Mouse (Mus musculus): ENCODE results near the gene Upk3bl. TPM values are rescaled to one million over a fixed set of nuclear protein-coding genes. Genes with fewer than 3 reads are reported as not detected.

The Upk3bl gene
- polyA plus RNA-seq, 1 experiment, result 0.11 TPM

DNA sequence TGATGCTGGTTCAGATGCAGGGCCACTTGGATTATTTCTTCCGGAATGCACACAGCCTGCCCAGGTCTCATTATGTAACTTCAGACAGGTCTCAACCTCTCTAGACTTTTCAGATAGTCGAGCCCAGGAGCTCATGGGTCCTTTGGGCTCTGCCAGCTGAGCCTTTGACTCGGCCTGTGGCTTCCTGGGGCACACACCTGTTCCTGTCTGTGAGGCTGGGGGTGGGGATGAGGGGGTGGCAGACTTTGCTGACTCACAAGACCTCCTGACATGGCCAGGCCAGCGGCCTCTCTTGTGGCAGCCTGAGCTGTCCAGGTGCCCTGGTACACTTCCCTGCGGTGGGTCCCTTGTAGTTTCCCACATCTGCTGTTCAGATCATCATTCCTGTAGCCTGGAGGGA is 37.6 kb downstream of the Upk3bl start:
- H3K79me2 ChIP-seq (ENCODE audit: control insufficient read depth, insufficient read depth), result peaks cover 13% of the 10 kb centered on the region

DNA sequence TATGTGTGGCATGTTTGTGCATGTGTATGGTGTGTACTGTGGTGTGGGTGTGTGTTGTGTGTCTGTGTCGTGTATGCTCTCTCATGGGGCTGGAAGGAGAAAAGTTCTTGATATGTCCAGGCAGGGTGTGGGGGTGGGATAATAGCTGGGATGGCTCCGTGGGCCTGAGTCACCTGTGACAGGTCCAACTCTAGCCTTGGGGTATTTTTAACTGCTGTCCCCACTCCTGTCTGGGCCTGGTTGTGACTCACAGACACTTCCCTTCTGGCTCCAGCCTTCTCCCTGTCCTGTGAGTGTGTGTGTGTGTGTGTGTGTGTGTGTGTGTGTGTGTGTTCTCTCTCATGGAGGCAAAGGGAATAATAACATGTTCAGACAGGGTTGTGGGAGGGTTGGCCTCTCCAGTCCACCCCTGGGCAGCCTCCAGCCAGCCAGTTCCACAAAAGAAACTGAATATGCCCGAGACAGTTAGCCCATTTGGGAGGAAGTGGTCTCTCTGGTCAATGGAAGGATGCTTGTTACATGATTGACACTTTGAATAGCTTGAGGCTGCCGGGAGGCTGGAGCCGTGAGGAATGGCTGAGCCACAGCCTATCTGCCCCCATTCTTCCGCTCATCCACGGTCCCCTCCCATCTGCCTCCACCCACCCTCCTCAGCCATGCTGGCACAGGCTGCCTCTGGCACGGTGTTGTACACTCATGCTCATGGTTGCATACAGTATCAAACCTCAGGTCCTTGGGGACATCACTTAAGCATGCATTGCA is 40.1 kb downstream of the Upk3bl start:
- Histone ChIP-seq H3K36me3 (ENCODE audit: control insufficient read depth, insufficient read depth) (peaks cover 48% of the 10 kb centered on the region), H3K79me3 (ENCODE audit: low read depth) (no peaks in the 10 kb centered on the region), H3K4me3 (ENCODE audit: insufficient read depth, poor library complexity, severe bottlenecking) (no peak overlapping the region), H3K79me2 (ENCODE audit: control insufficient read depth, insufficient read depth) (no peaks in the 10 kb centered on the region), H3ac (ENCODE audit: control insufficient read depth, insufficient read length, low read depth) (no peak overlapping the region), H3K27me3 (ENCODE audit: control insufficient read depth, insufficient read depth, insufficient read length) (no peaks in the 10 kb centered on the region)
- TF ChIP-seq CTCF (IDR thresholded peaks at IDR 0.05; ENCODE audit: control insufficient read depth, insufficient read depth, insufficient read length), result no peak
- TF ChIP-seq FOSL1 (IDR thresholded peaks at IDR 0.05; ENCODE audit: insufficient read depth, low read length, poor library complexity, severe bottlenecking), result no peak
- peak; percentile 49 for TF ChIP-seq MAX (IDR thresholded peaks at IDR 0.05)
- no peak for TF ChIP-seq MYOG (IDR thresholded peaks at IDR 0.05; ENCODE audit: control insufficient read depth, extremely low read depth, insufficient read length)
- no peak for TF ChIP-seq CEBPB (IDR thresholded peaks at IDR 0.05; ENCODE audit: low read depth)
- peak; percentile 9 for TF ChIP-seq MYOD1 (IDR thresholded peaks at IDR 0.05; ENCODE audit: control insufficient read depth, insufficient read length, low read depth)

More for the DNA sequence above, 37.6 kb downstream of the Upk3bl start:
- H3ac ChIP-seq (ENCODE audit: control insufficient read depth, insufficient read length, low read depth), result no peak overlapping the region
- no peaks in the 10 kb centered on the region for H3K79me3 ChIP-seq (ENCODE audit: low read depth)
- H3K27me3 ChIP-seq (ENCODE audit: control insufficient read depth, insufficient read depth, insufficient read length), result no peaks in the 10 kb centered on the region
- no peak for TF ChIP-seq CEBPB (IDR thresholded peaks at IDR 0.05; ENCODE audit: low read depth)
- no peak for TF ChIP-seq CTCF (IDR thresholded peaks at IDR 0.05; ENCODE audit: control insufficient read depth, insufficient read depth, insufficient read length)
- peak; percentile 93 for TF ChIP-seq MYOD1 (IDR thresholded peaks at IDR 0.05; ENCODE audit: control insufficient read depth, insufficient read length, low read depth)
- H3K36me3 ChIP-seq (ENCODE audit: control insufficient read depth, insufficient read depth), result peaks cover 42% of the 10 kb centered on the region
- H3K4me3 ChIP-seq (ENCODE audit: insufficient read depth, poor library complexity, severe bottlenecking), result no peak overlapping the region

DNA sequence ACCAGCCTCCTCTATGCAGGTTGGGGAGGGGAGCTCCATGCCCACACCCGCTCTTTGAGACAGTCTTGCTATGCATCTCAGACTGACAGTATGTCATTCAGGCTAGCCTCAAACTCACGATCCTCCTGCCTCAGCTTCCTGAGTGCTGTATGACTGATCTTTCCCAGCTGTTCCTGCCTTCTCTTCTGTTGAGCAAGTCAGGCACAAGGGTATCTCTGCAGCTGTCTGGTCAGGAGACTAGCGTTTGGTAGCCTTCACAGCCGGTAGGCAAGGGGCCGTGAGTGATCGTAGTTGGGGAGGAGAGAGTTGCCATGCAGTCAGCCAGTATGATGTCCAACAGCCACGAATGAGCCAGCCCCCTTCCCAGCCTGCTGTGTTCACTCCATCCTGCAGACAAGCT is 40.8 kb downstream of the Upk3bl start:
- Histone ChIP-seq H3K36me3 (ENCODE audit: control insufficient read depth, insufficient read depth) (peaks cover 49% of the 10 kb centered on the region), H3K79me3 (ENCODE audit: low read depth) (no peaks in the 10 kb centered on the region), H3ac (ENCODE audit: control insufficient read depth, insufficient read length, low read depth) (no peak overlapping the region), H3K27me3 (ENCODE audit: control insufficient read depth, insufficient read depth, insufficient read length) (no peaks in the 10 kb centered on the region), H3K79me2 (ENCODE audit: control insufficient read depth, insufficient read depth) (no peaks in the 10 kb centered on the region), H3K4me3 (ENCODE audit: insufficient read depth, poor library complexity, severe bottlenecking) (no peak overlapping the region)
- no peak for TF ChIP-seq CTCF (IDR thresholded peaks at IDR 0.05; ENCODE audit: control insufficient read depth, insufficient read depth, insufficient read length)
- peak; percentile 89 for TF ChIP-seq MYOD1 (IDR thresholded peaks at IDR 0.05; ENCODE audit: control insufficient read depth, insufficient read length, low read depth)
- TF ChIP-seq MAX (IDR thresholded peaks at IDR 0.05), result peak; percentile 25
- peak; percentile 55 for TF ChIP-seq CEBPB (IDR thresholded peaks at IDR 0.05; ENCODE audit: low read depth)
- TF ChIP-seq FOSL1 (IDR thresholded peaks at IDR 0.05; ENCODE audit: insufficient read depth, low read length, poor library complexity, severe bottlenecking), result no peak
- TF ChIP-seq USF1 (IDR thresholded peaks at IDR 0.05; ENCODE audit: low read depth), result no peak

- Histone ChIP-seq H3K79me3 (ENCODE audit: low read depth) (no peaks in the 10 kb centered on the region), H3ac (ENCODE audit: control insufficient read depth, insufficient read length, low read depth) (no peak overlapping the region), H3K36me3 (ENCODE audit: control insufficient read depth, insufficient read depth) (peaks cover 53% of the 10 kb centered on the region), H3K79me2 (ENCODE audit: control insufficient read depth, insufficient read depth) (no peaks in the 10 kb centered on the region), H3K4me3 (ENCODE audit: insufficient read depth, poor library complexity, severe bottlenecking) (no peak overlapping the region), H3K27me3 (ENCODE audit: control insufficient read depth, insufficient read depth, insufficient read length) (no peaks in the 10 kb centered on the region)
- TF ChIP-seq MYOG (IDR thresholded peaks at IDR 0.05; ENCODE audit: control insufficient read depth, extremely low read depth, insufficient read length) (no peak), CTCF (IDR thresholded peaks at IDR 0.05; ENCODE audit: control insufficient read depth, insufficient read depth, insufficient read length) (no peak), MAX (IDR thresholded peaks at IDR 0.05) (no peak), CEBPB (IDR thresholded peaks at IDR 0.05; ENCODE audit: low read depth) (no peak), FOSL1 (IDR thresholded peaks at IDR 0.05; ENCODE audit: insufficient read depth, low read length, poor library complexity, severe bottlenecking) (no peak), MYOD1 (IDR thresholded peaks at IDR 0.05; ENCODE audit: control insufficient read depth, insufficient read length, low read depth) (no peak), USF1 (IDR thresholded peaks at IDR 0.05; ENCODE audit: low read depth) (no peak)
These were observed 44.2 kb downstream of the Upk3bl start for GRCm38 (mm10) chr5:136098536-136098935.

DNA sequence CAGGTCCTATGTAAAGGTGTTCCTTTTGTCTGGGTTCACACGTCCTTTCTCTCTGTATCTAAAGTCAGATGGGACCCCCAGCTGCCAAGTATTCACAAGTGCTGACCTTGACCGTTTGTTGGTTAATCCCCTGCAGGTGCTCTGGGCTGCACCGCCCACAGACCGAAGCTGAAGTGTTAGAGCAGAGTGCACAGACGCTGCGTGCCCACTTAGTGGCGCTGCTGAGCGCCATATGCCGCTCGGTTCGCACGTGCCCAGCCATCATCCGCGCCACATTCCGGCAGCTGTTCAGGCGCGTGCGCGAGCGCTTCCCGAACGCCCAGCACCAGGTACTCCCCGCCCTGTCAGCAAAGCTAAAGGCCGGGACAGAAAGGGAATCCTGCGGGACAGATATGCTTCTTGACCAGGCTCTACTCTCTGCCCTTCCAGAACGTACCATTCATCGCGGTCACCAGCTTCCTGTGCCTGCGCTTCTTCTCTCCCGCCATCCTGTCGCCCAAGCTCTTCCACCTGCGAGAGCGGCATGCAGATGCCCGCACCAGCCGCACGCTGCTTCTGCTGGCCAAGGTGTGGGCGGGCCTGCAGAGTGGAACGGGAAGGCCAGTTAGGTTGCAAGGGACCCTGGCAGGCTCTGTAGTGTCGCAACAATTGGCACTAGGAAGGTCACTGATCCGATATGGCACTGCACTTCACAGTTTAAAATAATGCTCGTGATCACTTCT is 48.0 kb downstream of the Upk3bl start:
- Histone ChIP-seq H3K4me3 (ENCODE audit: insufficient read depth, poor library complexity, severe bottlenecking) (no peak overlapping the region), H3K79me2 (ENCODE audit: control insufficient read depth, insufficient read depth) (no peaks in the 10 kb centered on the region), H3K36me3 (ENCODE audit: control insufficient read depth, insufficient read depth) (peaks cover 76% of the 10 kb centered on the region), H3K79me3 (ENCODE audit: low read depth) (no peaks in the 10 kb centered on the region), H3K27me3 (ENCODE audit: control insufficient read depth, insufficient read depth, insufficient read length) (no peaks in the 10 kb centered on the region), H3ac (ENCODE audit: control insufficient read depth, insufficient read length, low read depth) (no peak overlapping the region)
- TF ChIP-seq MYOD1 (IDR thresholded peaks at IDR 0.05; ENCODE audit: control insufficient read depth, insufficient read length, low read depth) (no peak), CTCF (IDR thresholded peaks at IDR 0.05; ENCODE audit: control insufficient read depth, insufficient read depth, insufficient read length) (no peak), CEBPB (IDR thresholded peaks at IDR 0.05; ENCODE audit: low read depth) (no peak), FOSL1 (IDR thresholded peaks at IDR 0.05; ENCODE audit: insufficient read depth, low read length, poor library complexity, severe bottlenecking) (no peak), MYOG (IDR thresholded peaks at IDR 0.05; ENCODE audit: control insufficient read depth, extremely low read depth, insufficient read length) (no peak), USF1 (IDR thresholded peaks at IDR 0.05; ENCODE audit: low read depth) (no peak), MAX (IDR thresholded peaks at IDR 0.05) (no peak)

Measured in C2C12 (cell line).